Mouse (Mus musculus) naive thymus-derived CD4-positive, alpha-beta T cell, adult 5 months (primary cell): ENCODE measurements around the gene Iqgap3. TPM values are rescaled to one million over a fixed set of nuclear protein-coding genes. Genes with fewer than 3 reads are reported as not detected.

Experiments
- polyA plus RNA-seq: library from polyadenylated mRNA; unstranded; fragments of 100-300 nt; shearing (Covaris generic); gene quantifications from one replicate; pipeline ENCODE4 v1.2.1, GENCODE M21; 2017

Iqgap3 gene
- polyA plus RNA-seq: 0.09 TPM

DNA sequence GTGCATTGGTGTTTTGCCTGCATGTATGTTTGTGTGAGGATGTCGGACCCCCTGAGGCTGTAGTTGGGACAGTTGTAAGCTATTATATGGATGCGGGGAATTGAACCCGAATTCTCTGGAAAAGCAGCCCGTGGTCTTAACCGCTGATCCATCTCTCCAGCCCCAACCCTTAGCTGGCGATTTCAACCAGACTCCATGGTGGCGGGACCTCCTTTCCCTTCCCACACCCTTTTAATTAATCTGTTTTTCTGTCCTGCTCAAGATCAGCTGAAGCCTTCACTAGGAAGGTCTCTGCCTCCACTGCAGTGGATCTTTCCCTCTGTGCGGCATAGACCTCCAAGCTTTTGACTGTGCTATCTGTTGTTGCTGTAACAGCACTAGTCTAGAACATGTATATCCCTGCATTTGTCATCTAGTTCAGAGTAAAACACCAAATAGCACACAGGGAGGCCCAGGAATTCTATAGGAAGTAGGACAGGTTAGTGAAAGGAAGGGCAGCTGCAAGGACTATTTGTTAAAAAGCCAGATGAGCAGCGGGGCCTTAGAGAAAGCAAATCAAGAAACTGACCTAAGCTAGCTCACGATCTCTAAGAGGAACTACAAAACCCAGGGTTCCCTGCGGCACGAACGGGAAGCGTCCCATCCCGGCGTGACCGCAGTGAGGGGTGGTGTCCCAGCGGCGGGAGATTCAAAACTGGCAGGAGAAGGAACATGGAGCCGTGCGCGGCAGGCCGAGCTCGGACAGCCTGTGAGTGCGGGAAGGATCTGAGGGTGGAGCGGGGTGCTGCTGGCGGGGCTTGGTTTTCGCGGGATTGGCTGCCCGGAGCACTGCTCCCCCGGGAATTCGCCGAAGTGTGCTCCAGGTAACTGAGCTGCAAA, at the start of gene Iqgap3:
Gene Iqgap3, plus strand, starts transcription at position 627 of the 879 bp plus-strand sequence.

DNA sequence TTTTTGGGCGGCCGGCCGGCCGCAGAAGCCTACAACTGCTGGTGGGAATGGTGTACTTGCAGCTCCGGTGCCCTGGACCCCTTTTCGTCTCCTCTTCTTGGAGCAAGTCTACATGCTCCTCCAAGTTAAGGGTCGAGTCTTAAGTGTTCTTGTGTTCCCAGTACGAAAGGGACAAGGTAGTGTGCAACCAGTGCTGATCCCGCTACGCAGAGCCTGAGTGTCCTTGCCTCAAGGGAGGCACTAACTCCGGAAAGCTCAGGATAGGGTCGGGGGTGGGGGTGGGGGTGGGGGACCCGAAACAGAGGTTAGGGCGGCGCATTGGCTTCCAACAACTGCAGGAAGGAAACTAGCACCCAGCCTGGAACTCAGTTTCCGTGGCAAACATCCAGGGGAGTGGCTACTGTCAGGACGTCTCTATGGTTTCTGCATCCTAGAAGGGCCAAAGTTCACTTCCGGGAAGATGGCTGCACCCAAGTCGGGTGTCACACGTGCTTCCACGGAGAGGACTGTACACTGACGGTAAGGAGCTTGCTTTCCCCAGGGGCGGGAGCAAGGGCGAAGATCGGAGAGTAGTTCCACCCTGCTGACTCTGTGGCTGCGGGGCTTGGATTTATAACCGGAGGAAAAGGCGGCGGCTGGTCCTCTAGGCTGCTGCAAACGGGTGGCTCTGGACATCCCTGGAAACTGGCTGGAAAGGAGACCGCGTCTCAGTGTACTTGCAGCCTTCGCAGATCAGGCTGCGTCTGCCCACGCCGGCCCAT, 38.9 kb upstream of the Iqgap3 start, which contains the start of gene Gpatch4:
Gene Gpatch4, plus strand, starts transcription at position 448 of the 761 bp plus-strand sequence.

DNA sequence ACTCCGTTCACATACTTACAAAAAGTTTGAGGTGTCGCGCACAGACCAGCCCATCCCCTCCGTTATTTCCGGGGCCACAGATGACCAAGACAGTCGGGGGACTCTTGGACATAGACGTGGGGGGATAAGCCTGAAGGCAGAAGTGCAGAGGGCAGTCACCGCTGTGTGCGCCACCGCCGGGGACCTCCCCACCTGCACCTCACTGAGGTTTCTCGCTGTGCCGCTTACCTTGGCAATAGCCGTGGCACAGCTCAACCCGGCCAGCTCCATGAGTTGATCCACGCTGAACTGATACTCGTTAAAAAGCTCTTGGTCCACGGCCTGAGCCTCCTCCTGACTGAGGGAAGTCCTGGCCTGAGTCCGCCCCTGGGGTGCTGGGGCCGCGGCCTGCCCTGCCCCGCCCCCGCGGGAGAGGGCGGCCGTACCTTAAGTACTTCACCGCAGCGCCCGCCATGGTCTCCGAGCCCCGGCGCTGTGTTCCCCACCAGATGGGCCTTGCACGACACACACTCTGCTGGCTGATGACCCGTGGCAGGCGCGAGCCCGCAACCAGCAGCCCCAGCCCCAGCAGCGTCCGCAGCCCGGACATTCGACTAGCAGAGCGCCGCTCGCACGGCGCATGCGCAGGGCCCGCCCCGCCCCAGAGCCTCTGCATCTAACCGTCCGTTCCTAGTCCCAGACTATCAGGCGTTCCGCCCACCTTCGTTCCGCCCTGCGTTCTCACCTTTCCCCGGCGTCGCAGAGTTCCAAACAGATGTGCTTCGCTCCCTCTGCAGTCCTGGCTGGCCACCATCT, 23.7 kb upstream of the Iqgap3 start, which contains the start of gene Naxe:
Gene Naxe, minus strand, starts transcription at position 594 of the 795 bp plus-strand sequence.

DNA sequence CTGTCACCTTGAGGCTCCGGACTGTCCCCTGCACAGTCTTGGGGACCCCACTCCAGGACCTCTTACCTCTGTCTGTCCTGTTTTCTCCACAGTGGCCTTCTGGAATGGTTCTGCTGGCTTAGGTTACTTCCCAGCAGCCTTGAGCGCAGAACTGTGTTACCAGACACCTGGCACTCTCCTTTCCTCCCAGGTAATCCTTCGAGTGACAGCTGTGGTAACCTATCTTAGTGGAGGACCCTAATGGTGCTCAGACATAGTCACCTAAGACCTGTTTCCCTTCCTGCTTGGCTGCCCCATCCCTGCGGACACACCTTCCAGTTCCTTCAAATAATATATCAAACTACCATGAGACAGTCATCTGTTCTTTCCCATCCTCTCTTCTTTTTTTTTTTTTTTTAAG, 3.6 kb upstream of the Iqgap3 start, which contains the start of gene Ttc24:
Gene Ttc24, minus strand, starts transcription at position 101 of the 400 bp plus-strand sequence.

DNA sequence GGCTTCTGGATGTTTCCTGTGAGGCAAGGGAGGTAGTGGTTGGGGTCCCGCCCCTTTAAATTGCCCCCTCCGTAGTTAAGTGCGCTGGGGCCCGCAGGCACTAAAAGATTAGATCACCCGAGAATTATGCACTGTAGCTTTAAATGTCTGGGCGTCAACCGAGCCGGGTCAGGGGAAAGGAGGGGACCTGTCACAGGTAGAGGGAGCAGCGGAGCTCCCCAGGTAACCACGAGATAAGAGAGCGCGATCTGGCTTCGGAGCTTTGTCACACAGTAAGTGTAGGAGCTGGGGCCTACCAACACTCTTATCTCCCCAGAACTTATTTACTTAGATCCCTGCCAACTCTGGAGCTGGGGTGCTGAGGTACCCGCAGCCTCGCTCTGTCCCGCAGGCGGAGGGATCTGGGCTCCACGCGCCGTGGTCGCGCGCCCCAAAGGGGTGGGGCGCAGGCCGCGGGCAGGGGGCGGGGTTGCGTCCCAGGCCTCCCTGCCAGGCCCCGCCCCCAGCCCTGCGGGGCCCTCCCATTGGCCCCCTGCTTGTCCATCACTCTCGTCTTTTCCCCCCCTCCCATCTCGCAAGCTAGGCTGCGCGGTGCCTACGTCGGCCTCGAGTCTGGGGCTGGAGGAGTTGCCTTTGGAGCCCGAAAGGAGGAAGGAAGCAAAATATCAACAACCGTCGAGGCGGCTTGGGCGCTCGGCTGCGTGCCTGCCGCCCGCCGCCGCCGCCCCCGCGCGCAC, 60.2 kb downstream of the Iqgap3 start, which contains the start of gene Mef2d:
Gene Mef2d, plus strand, starts transcription at position 586 of the 737 bp plus-strand sequence.

Other genes starting within 250 kb of the Iqgap3 start
- 585 TPM for gene Sh2d2a, start 235.2 kb upstream of the Iqgap3 start, polyA plus RNA-seq
- gene Prcc, start 196.4 kb upstream of the Iqgap3 start, polyA plus RNA-seq: 19.8 TPM
- 154 TPM for gene Hdgf, start 175.7 kb upstream of the Iqgap3 start, polyA plus RNA-seq
- 125 TPM for gene Mrpl24, start 162.5 kb upstream of the Iqgap3 start, polyA plus RNA-seq
- 39.1 TPM for gene Isg20l2, start 151.7 kb upstream of the Iqgap3 start, polyA plus RNA-seq
- 20.3 TPM for gene Rrnad1, start 151.3 kb upstream of the Iqgap3 start, polyA plus RNA-seq
- gene Crabp2, start 133.3 kb upstream of the Iqgap3 start, polyA plus RNA-seq: not detected
- gene Nes, start 110.9 kb upstream of the Iqgap3 start, polyA plus RNA-seq: 0.10 TPM
- gene Bcan, start 81.7 kb upstream of the Iqgap3 start, polyA plus RNA-seq: not detected
- gene Hapln2, start 54.4 kb upstream of the Iqgap3 start, polyA plus RNA-seq: not detected
- 28.3 TPM for gene Gpatch4, start 38.9 kb upstream of the Iqgap3 start, polyA plus RNA-seq
- gene Naxe, start 23.5 kb upstream of the Iqgap3 start, polyA plus RNA-seq: 37.9 TPM
- not detected for gene Ttc24, start 3.7 kb upstream of the Iqgap3 start, polyA plus RNA-seq
- 279 TPM for gene Mef2d, start 60.4 kb downstream of the Iqgap3 start, polyA plus RNA-seq
- gene Rhbg, start 172.7 kb downstream of the Iqgap3 start, polyA plus RNA-seq: not detected
- gene Gm38392, start 205.2 kb downstream of the Iqgap3 start, polyA plus RNA-seq: not detected
- gene Tsacc, start 215.0 kb downstream of the Iqgap3 start, polyA plus RNA-seq: 8.9 TPM
- gene Cct3, start 215.1 kb downstream of the Iqgap3 start, polyA plus RNA-seq: 309 TPM
- 136 TPM for gene Glmp, start 243.1 kb downstream of the Iqgap3 start, polyA plus RNA-seq